ENCODE assay signal across 34 mouse cellular contexts in genomic region chr11:100317826-100318380, GRCm38 (mm10). TPM values are rescaled to one million over a fixed set of nuclear protein-coding genes. Genes with fewer than 3 reads are reported as not detected.
DNase-seq lines count a peak whose midpoint lies in the region; ATAC-seq and TF ChIP-seq lines count a peak whose summit lies in the region.
"Had no signal": no experiment of that assay in that cellular context is flagged by ENCODE, and none has a peak within 500 bp of the region (broad histone marks: within the 10 kb centered on the region; RNA-seq: fewer than 3 reads in every experiment).

No protein-coding gene starts in this region.

- peak overlapping the region; percentile 80 for H3K4me2 ChIP-seq in liver, postnatal 0 days (ENCODE audit: low read depth, low read length)
- no peak overlapping the region for H3K4me2 ChIP-seq in intestine, postnatal 0 days (replicated peaks; ENCODE audit: low read depth)
- H3K4me2 ChIP-seq: embryonic facial prominence, embryonic 15.5 days; forebrain, embryonic 13.5 days; midbrain, embryonic 15.5 days had no signal

- no peak for TF ChIP-seq EP300 in liver, postnatal 0 days (IDR thresholded peaks at IDR 0.05; ENCODE audit: low read depth)

- TF ChIP-seq CTCF in liver, adult 2 months (IDR thresholded peaks at IDR 0.05; ENCODE audit: low read depth, low read length) = no peak
- no peak for TF ChIP-seq CTCF in liver, postnatal 0 days (IDR thresholded peaks at IDR 0.05; ENCODE audit: low read depth)
- no peak for TF ChIP-seq CTCF in intestine, postnatal 0 days (IDR thresholded peaks at IDR 0.05; ENCODE audit: low read depth)

- H3K9me3 ChIP-seq in liver, postnatal 0 days (ENCODE audit: low read length) = no peaks in the 10 kb centered on the region
- H3K9me3 ChIP-seq in intestine, postnatal 0 days (ENCODE audit: control insufficient read depth) = no peaks in the 10 kb centered on the region
- H3K9me3 ChIP-seq: embryonic facial prominence, embryonic 15.5 days; forebrain, embryonic 13.5 days; heart, embryonic 10.5 days; hindbrain, embryonic 10.5 days; megakaryocyte, embryonic 14.5 days; midbrain, embryonic 15.5 days had no signal

- H3K27me3 ChIP-seq in liver, adult 2 months (ENCODE audit: control insufficient read depth, insufficient read depth, low read length) = no peaks in the 10 kb centered on the region
- H3K27me3 ChIP-seq in liver, postnatal 0 days (ENCODE audit: insufficient read depth, low read length) = no peaks in the 10 kb centered on the region
- H3K27me3 ChIP-seq in intestine, postnatal 0 days (replicated peaks; ENCODE audit: control insufficient read depth, insufficient read depth, low read length) = no peaks in the 10 kb centered on the region
- H3K27me3 ChIP-seq: embryonic facial prominence, embryonic 15.5 days; forebrain, embryonic 13.5 days; midbrain, embryonic 15.5 days; Patski had no signal

- peak overlapping the region; percentile 92 for H3K27ac ChIP-seq in liver, adult 2 months (replicated peaks; ENCODE audit: insufficient read depth, low read depth, low read length)
- peak overlapping the region; percentile 94 for H3K27ac ChIP-seq in liver, postnatal 0 days (ENCODE audit: low read depth)
- no peak overlapping the region for H3K27ac ChIP-seq in intestine, postnatal 0 days (ENCODE audit: low read depth, low read length)
- H3K27ac ChIP-seq: embryonic facial prominence, embryonic 15.5 days; forebrain, embryonic 13.5 days; heart, embryonic 10.5 days; hindbrain, embryonic 10.5 days; hindbrain, postnatal 0 days; left cerebral cortex, adult 2 months; midbrain, embryonic 15.5 days had no signal

- TF ChIP-seq POLR2A in liver, adult 2 months (IDR thresholded peaks at IDR 0.05; ENCODE audit: extremely low read depth, insufficient read depth, low read length) = no peak

- H3K4me3 ChIP-seq in liver, adult 2 months (ENCODE audit: insufficient read depth, low read depth, low read length) = no peak overlapping the region
- H3K4me3 ChIP-seq in liver, postnatal 0 days (ENCODE audit: low read depth, low read length) = no peak overlapping the region
- no peak overlapping the region for H3K4me3 ChIP-seq in intestine, postnatal 0 days (ENCODE audit: low read depth, low read length)
- H3K4me3 ChIP-seq: embryonic facial prominence, embryonic 15.5 days; forebrain, embryonic 13.5 days; heart, embryonic 10.5 days; hindbrain, embryonic 10.5 days; left cerebral cortex, adult 2 months; megakaryocyte, embryonic 14.5 days; midbrain, embryonic 15.5 days had no signal

- H3K4me1 ChIP-seq in liver, adult 2 months (ENCODE audit: control insufficient read depth, insufficient read depth, low read length) = peaks cover 29% of the 10 kb centered on the region
- peaks cover 32% of the 10 kb centered on the region for H3K4me1 ChIP-seq in liver, postnatal 0 days (ENCODE audit: insufficient read depth)
- H3K4me1 ChIP-seq in intestine, postnatal 0 days (replicated peaks; ENCODE audit: control insufficient read depth, insufficient read depth, low read length) = no peaks in the 10 kb centered on the region
- H3K4me1 ChIP-seq: heart, embryonic 10.5 days had no signal

- peak; percentile 9 for ATAC-seq in liver, postnatal 0 days
- ATAC-seq in intestine, postnatal 0 days = no peak
- ATAC-seq: forebrain, embryonic 13.5 days; hindbrain, postnatal 0 days; midbrain, embryonic 15.5 days; Patski had no signal

- H3K36me3 ChIP-seq in liver, adult 2 months (ENCODE audit: control insufficient read depth, insufficient read depth, low read length) = peaks cover 17% of the 10 kb centered on the region
- H3K36me3 ChIP-seq in liver, postnatal 0 days (replicated peaks; ENCODE audit: insufficient read depth, low read length) = peaks cover 18% of the 10 kb centered on the region
- H3K36me3 ChIP-seq in intestine, postnatal 0 days (ENCODE audit: control insufficient read depth, insufficient read depth) = peaks cover 19% of the 10 kb centered on the region

- 19% methylated on average over 6 of the region's 6 CpGs for WGBS in liver, adult 2 months
- 37% methylated on average over 6 of the region's 6 CpGs for WGBS in liver, postnatal 0 days (ENCODE audit: insufficient replicate concordance)
- 47% methylated on average over 6 of the region's 6 CpGs for WGBS in intestine, postnatal 0 days

- peak; percentile 47 for DNase-seq in cerebellum, adult 9-11 months
- DNase-seq in cerebellum, adult 11 months = no peak
- DNase-seq in c-Kit-negative CD71-positive TER-119-positive erythroid progenitor cells, embryonic 14.5 days (ENCODE audit: low read depth, low spot score) = peak; percentile 52
- peak; percentile 99 for DNase-seq in liver, adult 2 months (ENCODE audit: extremely low read depth, low read depth, low spot score)
- DNase-seq in liver, postnatal 0 days = peak; percentile 45
- DNase-seq in adrenal gland, postnatal 25 days = no peak
- DNase-seq in urinary bladder, postnatal 25 days (ENCODE audit: low spot score) = no peak
- DNase-seq: adrenal gland, postnatal 10 days; cerebellum, postnatal 14 days; embryo, embryonic 11 days; gastrocnemius, postnatal 36 days; kidney, adult 11 months; kidney, postnatal 10 days; left cerebral cortex, postnatal 4 days; lung, adult 18-20 months; lung, postnatal 14 days; thymus, postnatal 4 days had no signal

- 0 out of 2 replicates have a peak overlapping the region, but pooled peaks have one; percentile 20 for H3K9ac ChIP-seq in liver, adult 2 months (ENCODE audit: low read depth, low read length)
- H3K9ac ChIP-seq in liver, postnatal 0 days (replicated peaks) = peak overlapping the region; percentile 33
- H3K9ac ChIP-seq in intestine, postnatal 0 days (ENCODE audit: low read depth, low read length) = no peak overlapping the region
- H3K9ac ChIP-seq: embryonic facial prominence, embryonic 15.5 days; forebrain, embryonic 13.5 days; midbrain, embryonic 15.5 days had no signal

- H3K79me2 ChIP-seq in liver, adult 2 months (ENCODE audit: control insufficient read depth, insufficient read depth, low read length) = peaks cover 3% of the 10 kb centered on the region; the same call in 1 of the 2 replicates

RNA-seq across cellular contexts. Expression of gene Eif1, which starts 1.8 kb away (rescaled TPM):
- 145 and 210 TPM in 2 replicates for total RNA-seq in liver, adult 2 months (2014; rRNA removed)
- 86.6 and 104 TPM in 2 replicates for polyA plus RNA-seq in liver, adult 2 months (2012; rRNA removed)
- 1,752 and 1,956 TPM in 2 replicates for polyA plus RNA-seq in liver, postnatal 0 days (2015; fragmentation: Nextera tagmentation; extraction: Ambion mirVana)
- polyA plus RNA-seq in intestine, postnatal 0 days (2015; fragmentation: Nextera tagmentation; extraction: Ambion mirVana) = 1,650 and 1,730 TPM in 2 replicates
- 904 and 1,056 TPM in 2 replicates for total RNA-seq in adrenal gland, postnatal 25 days (2021)

RNA-seq across cellular contexts. Expression of gene Gast, which starts 16.3 kb away (rescaled TPM):
- not detected in 2 replicates for total RNA-seq in liver, adult 2 months (2014; rRNA removed)
- not detected in 2 replicates for polyA plus RNA-seq in liver, adult 2 months (2012; rRNA removed)
- not detected in 2 replicates for polyA plus RNA-seq in liver, postnatal 0 days (2015; fragmentation: Nextera tagmentation; extraction: Ambion mirVana)
- polyA plus RNA-seq in intestine, postnatal 0 days (2015; fragmentation: Nextera tagmentation; extraction: Ambion mirVana) = 1.1 and 5.0 TPM in 2 replicates
- not detected in 2 replicates for total RNA-seq in adrenal gland, postnatal 25 days (2021)
- total RNA-seq: adrenal gland, postnatal 10 days; CH12.LX; gastrocnemius, postnatal 36 days; hindbrain, postnatal 0 days; layer of hippocampus, adult 8-10 months; left cerebral cortex, adult 2 months; left cerebral cortex, postnatal 4 days had no signal
- polyA plus RNA-seq: frontal cortex, adult 2 months; heart, embryonic 10.5 days; heart, postnatal 0 days; myocyte; neural tube, embryonic 14.5 days; Patski had no signal

RNA-seq across cellular contexts. Expression of gene Hap1, which starts 38.0 kb away (rescaled TPM):
- total RNA-seq in liver, adult 2 months (2014; rRNA removed) = 0.65 and 1.3 TPM in 2 replicates
- polyA plus RNA-seq in liver, adult 2 months (2012; rRNA removed) = 0.40 and 1.2 TPM in 2 replicates
- polyA plus RNA-seq in liver, postnatal 0 days (2015; fragmentation: Nextera tagmentation; extraction: Ambion mirVana) = 0.78 and 0.81 TPM in 2 replicates
- polyA plus RNA-seq in intestine, postnatal 0 days (2015; fragmentation: Nextera tagmentation; extraction: Ambion mirVana) = 10.0 and 10.4 TPM in 2 replicates
- total RNA-seq in adrenal gland, postnatal 25 days (2021) = 46.0 and 68.7 TPM in 2 replicates

RNA-seq across cellular contexts. Expression of gene Krt42, which starts 48.2 kb away (rescaled TPM):
- total RNA-seq in liver, adult 2 months (2014; rRNA removed) = not detected in 2 replicates
- polyA plus RNA-seq in liver, adult 2 months (2012; rRNA removed) = not detected in 2 replicates
- not detected in 2 replicates for polyA plus RNA-seq in liver, postnatal 0 days (2015; fragmentation: Nextera tagmentation; extraction: Ambion mirVana)
- 0.12 and 0.18 TPM in 2 replicates for polyA plus RNA-seq in intestine, postnatal 0 days (2015; fragmentation: Nextera tagmentation; extraction: Ambion mirVana)
- total RNA-seq in adrenal gland, postnatal 25 days (2021) = not detected in 2 replicates
- total RNA-seq: adrenal gland, postnatal 10 days; CH12.LX; gastrocnemius, postnatal 36 days; hindbrain, postnatal 0 days; layer of hippocampus, adult 8-10 months; left cerebral cortex, adult 2 months; left cerebral cortex, postnatal 4 days had no signal
- polyA plus RNA-seq: forebrain, embryonic 13.5 days; heart, embryonic 10.5 days; heart, postnatal 0 days; hindbrain, embryonic 10.5 days; hindbrain, postnatal 0 days; midbrain, embryonic 15.5 days; myocyte; neural tube, embryonic 14.5 days; stomach, embryonic 14.5 days had no signal

RNA-seq across cellular contexts. Expression of gene Krt17, which starts 57.1 kb away (rescaled TPM):
- total RNA-seq in liver, adult 2 months (2014; rRNA removed) = not detected in 2 replicates
- not detected in 2 replicates for polyA plus RNA-seq in liver, adult 2 months (2012; rRNA removed)
- 0.08 and 0.09 TPM in 2 replicates for polyA plus RNA-seq in liver, postnatal 0 days (2015; fragmentation: Nextera tagmentation; extraction: Ambion mirVana)
- polyA plus RNA-seq in intestine, postnatal 0 days (2015; fragmentation: Nextera tagmentation; extraction: Ambion mirVana) = 5.3 and 7.8 TPM in 2 replicates
- total RNA-seq in adrenal gland, postnatal 25 days (2021) = not detected in 2 replicates
- total RNA-seq: adrenal gland, postnatal 10 days; layer of hippocampus, adult 8-10 months; left cerebral cortex, adult 2 months; left cerebral cortex, postnatal 4 days had no signal
- polyA plus RNA-seq: myocyte; neural tube, embryonic 14.5 days had no signal

Comparison
In these comparisons a context has a peak if more than half of its experiments do, and no peak if none do; other contexts are left out.
1. DNase-seq: peak in cerebellum, adult 9-11 months (single experiment), c-Kit-negative CD71-positive TER-119-positive erythroid progenitor cells, embryonic 14.5 days (single experiment), liver, adult 2 months (single experiment) and liver, postnatal 0 days (single experiment); none in cerebellum, adult 11 months (single experiment), adrenal gland, postnatal 25 days (single experiment) and urinary bladder, postnatal 25 days (single experiment).
2. RNA of gene Eif1, which starts 1.8 kb away (polyA plus RNA-seq): 1,752 to 1,956 TPM in liver, postnatal 0 days and 1,650 to 1,730 TPM in intestine, postnatal 0 days; 86.6 to 104 TPM in liver, adult 2 months; every median in the first group is over 10 times any median in the second.